Mouse (Mus musculus) ES-E14 (cell line): Measurements from ENCODE around the gene 2610042L04Rik.
"Not testable (repeated sequence)": the region's sequence is repeated elsewhere in the genome, so short reads cannot be mapped to it uniquely, and the experiment has no call there.

Experiments used
- CHD2 ChIP-seq: IDR thresholded peaks from 2 replicates; pipeline ENCODE4 v1.6.1; 2014; ENCODE audit warnings: mild to moderate bottlenecking, low read depth, low read length, inconsistent platforms
- HCFC1 ChIP-seq: IDR thresholded peaks from 2 replicates; pipeline ENCODE4 v1.6.1; 2012; ENCODE audit warnings: low read length, inconsistent platforms, borderline replicate concordance; ENCODE audit not compliant: insufficient read depth
- MAFK ChIP-seq: IDR thresholded peaks from 2 replicates; pipeline ENCODE4 v1.6.1; 2014; ENCODE audit warnings: mild to moderate bottlenecking, low read depth, low read length, inconsistent platforms; ENCODE audit not compliant: insufficient read depth
- ZC3H11A ChIP-seq: IDR thresholded peaks from 2 replicates; pipeline ENCODE4 v1.6.1; 2012; ENCODE audit warnings: low read depth, mild to moderate bottlenecking, inconsistent platforms, low read length, borderline replicate concordance
- ZNF384 ChIP-seq: IDR thresholded peaks from 2 replicates; pipeline ENCODE4 v1.6.1; 2012; ENCODE audit warnings: low read depth, low read length, inconsistent platforms

- TF ChIP-seq HCFC1, ZNF384, CHD2, MAFK, ZC3H11A: not testable (repeated sequence)
Measured at GRCm38 (mm10) chr14:4400115-4400789, 65.7 kb downstream of the 2610042L04Rik start.
